Mouse (Mus musculus): ENCODE measurements around the gene Cnst.

The Cnst gene

DNA sequence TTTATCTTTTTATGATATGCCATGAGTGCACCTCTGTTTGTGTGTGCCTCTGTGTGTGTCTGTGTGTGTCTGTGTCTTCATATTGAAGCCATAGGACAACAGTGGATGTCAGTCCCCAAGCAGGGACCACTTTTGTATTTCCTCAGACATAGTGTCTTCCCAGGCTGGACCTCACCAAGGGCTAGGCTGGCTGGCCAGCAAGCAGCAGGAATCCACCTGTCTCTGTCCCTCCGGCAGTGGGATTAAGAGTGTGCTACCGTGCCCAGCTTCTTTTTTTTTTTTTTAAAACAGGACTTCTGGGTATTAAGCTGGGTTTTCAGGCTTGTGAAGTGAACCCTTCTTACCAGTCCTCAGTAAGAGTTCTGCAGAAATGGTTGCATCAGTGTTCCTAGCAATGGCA is 46.0 kb downstream of the Cnst start:
- in situ Hi-C loops (cut with MboI) = no loop called here

DNA sequence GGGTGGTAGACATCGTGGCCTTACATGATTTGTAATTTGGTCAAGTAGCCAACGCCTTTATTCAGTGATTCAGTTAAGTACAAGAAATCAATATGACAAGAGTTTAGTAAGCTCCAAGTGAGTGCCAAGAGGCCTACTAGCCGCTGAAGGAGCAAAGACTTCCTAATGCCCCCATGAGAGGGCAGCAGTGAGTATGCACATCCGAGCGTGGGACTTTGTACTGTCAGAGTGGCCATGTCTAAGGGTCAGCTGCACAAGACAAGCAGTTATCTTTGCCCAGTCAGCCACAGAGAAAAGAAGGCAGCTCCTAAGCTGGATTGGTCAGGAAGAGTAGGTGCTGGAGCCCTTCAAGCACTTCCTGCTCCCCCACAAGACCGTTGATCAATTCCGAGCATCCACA is 46.8 kb downstream of the Cnst start:
- in situ Hi-C loops (cut with MboI) = no loop called here

DNA sequence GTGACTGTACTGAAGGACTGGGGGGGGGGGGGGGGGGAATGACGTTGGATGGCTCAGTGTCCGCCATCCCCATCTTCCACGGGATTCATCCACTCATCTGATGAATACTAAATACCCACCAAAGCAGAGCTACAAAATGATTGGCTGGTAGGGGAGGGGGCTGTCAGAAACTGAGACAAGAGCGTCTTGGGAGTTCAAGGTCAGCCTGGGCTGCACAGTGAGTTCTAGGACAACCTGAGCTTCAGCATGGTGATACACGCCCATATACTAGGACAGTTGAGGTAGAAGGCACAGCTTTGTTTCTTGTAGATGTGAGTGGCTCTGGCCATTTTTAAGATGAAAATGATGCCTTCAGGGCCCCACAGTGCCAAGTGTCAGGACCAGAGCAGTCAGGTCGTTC is 52.2 kb downstream of the Cnst start:
- in situ Hi-C loops (cut with MboI) = no loop called here

GRCm38 (mm10) chr1:179604526-179604925 is 58.4 kb downstream of the Cnst start:
- in situ Hi-C loops (cut with MboI) = no loop called here

- in situ Hi-C loops (cut with MboI) = no loop called here
Observed at GRCm38 (mm10) chr1:179606004-179606723, 60.0 kb downstream of the Cnst start.

DNA sequence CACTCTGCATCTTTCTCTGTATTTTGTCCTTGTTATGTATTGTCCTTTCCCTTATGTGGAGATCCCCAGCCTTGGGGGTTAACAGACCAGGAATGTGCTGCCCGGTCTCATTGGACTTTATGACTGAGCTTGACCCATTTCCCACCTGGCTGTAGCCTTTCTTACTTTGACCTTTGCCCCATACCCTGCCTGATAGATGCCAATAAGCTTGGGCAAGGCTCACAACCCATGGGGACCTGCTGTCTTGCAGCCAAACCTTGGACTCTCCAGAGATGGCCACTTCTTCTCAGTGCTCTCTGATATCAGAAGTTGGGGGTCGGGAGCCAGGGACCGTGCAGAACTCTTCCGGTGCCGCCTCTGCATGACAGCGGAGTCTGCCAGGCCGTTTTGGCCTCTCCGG is 62.4 kb downstream of the Cnst start:
- in situ Hi-C loops (cut with MboI) = no loop called here

- in situ Hi-C loops (cut with MboI) = no loop called here
Observed at GRCm38 (mm10) chr1:179609724-179610505, 63.7 kb downstream of the Cnst start.

DNA sequence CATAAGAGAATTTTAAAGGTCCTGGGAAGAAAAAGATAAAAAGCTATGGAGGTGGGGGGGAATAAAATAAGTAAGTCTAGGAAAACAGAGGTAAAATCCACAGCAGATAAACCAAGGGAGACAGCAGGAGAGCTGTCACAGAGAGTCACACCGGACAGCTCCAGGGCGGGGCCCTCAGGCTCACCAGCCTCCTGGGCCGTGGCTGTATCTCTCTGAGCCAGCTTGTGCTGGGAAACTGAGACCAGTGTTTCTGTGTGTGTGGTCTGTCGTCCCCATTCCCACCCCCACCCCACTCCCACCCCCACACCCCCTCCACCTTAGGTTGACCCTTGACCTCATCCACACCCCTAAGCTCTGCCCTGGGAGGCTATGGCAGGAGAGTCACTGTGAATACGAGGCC is 65.0 kb downstream of the Cnst start:
- in situ Hi-C loops (cut with MboI) = no loop called here

- in situ Hi-C loops (cut with MboI) = no loop called here
Observed at GRCm38 (mm10) chr1:179612418-179612817, 66.2 kb downstream of the Cnst start.

DNA sequence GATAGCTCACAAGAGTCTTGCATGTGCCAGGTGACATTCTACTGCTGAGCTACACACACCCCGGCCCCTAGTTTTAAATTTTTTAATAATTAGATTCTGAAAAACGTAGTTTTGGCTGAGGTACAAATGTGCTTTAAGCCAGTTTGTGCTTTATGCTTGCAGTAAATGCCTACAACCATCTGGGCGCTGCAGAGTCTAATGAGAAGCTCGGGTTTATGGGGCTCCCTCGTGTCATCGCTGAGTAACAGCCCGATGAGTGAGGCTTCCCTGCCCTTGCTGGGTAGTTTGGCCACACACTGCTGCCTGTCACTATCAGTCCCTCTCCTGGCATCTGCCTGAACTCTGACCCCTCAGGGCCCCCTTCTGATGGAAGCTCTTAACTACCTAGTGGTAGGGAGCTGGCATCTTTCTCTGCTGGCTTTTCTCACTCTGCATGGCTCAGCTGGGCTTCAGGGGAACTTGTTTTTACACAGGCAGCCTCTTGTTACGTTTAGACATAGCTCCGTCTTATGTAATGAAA is 66.9 kb downstream of the Cnst start:
- in situ Hi-C loops (cut with MboI) = no loop called here

DNA sequence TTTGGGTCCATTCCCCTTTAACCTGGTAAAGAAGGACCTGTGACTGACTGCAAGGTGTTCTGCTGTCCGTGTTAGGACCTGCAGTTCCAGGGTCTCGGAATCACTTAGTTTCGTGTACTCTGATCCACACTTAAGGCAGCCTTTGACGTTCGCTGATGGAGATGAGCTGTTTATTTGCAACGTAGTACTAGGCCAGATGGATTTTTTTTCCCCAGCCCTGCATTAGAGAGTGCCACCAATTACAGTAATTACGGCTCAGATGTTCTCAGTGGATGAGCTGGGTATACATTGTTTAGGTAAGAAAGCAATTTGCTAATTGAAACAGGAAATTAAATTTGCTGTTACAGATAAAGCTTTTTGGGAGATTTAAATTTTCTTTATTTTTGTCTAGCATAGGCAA is 71.3 kb downstream of the Cnst start:
- in situ Hi-C loops (cut with MboI) = no loop called here

DNA sequence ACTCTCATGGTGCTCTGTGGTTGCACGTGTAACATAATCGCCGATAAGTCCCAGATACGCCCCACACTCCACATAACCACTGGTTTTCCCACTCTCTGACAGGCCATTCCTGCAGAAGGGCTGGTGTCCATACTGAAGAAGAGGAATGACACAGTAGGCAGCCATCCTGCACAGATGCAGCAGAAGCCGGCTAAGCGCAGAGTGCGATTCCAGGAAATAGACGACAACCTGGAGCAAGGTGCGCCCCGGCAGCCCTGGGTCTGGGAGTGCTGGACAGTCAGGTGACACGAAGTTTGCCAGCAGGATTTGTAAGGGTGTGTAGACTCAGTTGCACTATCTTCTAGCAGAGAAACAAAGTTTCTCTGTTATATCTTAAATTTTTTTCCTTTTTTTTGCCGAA is 76.5 kb downstream of the Cnst start:
- in situ Hi-C loops (cut with MboI) = no loop called here

- in situ Hi-C loops (cut with MboI) = no loop called here
Observed at GRCm38 (mm10) chr1:179623657-179624056, 77.5 kb downstream of the Cnst start.

DNA sequence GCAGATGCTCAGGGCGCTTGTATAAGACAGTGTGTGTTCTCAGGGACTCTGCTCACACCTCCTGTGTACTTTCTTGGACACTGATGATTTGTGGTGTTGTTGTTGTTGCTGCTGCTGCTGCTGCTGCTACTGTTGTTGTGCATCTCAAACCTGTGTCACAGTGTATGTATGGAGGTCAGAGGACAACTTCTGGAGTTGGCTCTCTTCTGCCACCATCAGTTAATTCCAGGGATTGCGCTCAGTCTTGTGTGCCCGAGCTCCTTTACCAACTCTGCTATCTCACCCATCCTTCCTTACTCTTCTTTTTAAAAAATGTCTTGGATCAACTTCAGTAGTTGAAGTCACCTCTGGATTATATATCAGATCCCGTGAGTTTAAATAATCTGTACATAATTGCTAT is 78.2 kb downstream of the Cnst start:
- in situ Hi-C loops (cut with MboI) = no loop called here

GRCm38 (mm10) chr1:179627855-179628254 is 81.7 kb downstream of the Cnst start:
- in situ Hi-C loops (cut with MboI) = no loop called here

DNA sequence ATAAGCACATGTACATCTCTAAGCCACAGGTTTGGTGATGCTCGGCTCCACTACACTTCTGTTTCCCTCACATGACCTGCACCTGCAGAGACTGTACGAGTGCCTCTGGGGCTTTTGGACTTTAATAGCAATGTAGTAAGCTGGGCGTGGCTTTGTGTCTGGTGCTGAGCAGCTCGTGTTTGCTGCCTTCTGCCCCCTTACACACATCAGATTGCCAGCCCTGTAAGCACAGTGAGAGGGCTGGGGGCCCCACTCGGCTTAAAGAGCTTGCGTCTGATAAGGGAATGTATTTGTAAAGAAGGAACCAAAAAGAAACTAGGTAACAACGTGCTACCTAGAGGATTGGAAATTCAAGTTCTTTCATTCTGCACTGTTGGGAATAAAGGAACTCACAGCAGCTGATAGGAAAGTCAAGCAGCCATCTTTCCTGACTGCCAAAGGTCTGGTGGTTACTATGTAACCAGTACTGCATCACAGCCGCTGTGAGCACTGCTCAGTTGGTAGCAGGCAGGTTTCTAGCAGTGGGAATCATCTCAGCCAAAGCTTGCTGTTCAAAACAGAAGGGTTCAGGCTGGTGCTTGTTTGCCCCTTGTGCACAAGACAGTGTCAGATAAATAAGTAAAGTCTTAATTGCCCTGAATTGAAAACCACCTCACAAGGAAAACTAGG is 82.4 kb downstream of the Cnst start:
- in situ Hi-C loops (cut with MboI) = no loop called here

- in situ Hi-C loops (cut with MboI) = no loop called here
Observed at GRCm38 (mm10) chr1:179629276-179629675, 83.1 kb downstream of the Cnst start.

DNA sequence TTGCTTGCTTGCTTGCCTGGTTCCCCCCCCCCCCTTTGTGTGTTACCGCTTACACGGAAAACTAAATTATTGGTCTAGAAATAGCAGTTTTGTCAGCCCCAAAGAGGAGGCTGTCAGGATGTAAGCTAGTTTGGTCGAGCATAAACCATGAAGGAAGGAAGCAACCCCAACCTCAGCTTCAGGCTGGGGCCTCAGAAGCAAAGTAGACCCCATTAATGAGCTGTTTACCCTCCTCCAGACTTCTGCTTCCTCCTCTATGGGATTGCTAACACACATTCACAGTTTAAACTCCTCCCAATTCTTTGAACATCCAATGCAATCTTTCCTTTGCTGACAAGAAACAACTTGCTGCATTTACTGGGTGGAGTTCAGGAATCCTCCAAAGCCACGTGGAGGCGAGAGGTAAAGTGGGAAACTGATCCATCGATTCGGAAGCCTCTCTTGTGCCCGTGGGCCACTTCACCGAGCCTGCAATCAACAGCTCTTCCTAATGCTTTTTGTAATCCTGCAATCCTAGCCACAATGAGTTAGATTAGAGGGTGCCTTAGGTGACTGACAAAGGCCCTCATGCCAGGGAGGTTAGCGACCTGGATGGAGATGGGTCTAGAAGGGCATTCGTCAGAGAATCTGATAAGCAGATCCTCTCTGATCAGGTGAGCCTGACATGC is 86.7 kb downstream of the Cnst start:
- in situ Hi-C loops (cut with MboI) = no loop called here

DNA sequence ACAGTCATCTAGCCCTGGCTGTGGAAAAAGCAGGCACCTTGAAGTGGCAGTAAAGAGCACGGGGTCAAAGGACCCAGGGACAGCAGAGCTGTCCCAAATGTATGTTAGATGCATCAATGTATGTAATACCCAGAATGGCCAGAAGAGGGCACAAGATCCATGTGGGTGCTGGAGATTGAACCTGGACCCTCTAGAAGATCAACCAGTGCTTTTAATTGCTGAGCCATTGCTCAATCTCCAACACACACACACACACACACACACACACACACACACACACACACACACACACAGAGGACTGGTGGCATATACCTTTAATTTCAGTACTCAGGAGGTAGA is 87.2 kb downstream of the Cnst start:
- in situ Hi-C loops (cut with MboI) = no loop called here

GRCm38 (mm10) chr1:179634159-179634558 is 88.0 kb downstream of the Cnst start:
- in situ Hi-C loops (cut with MboI) = no loop called here

- in situ Hi-C loops (cut with MboI) = no loop called here
Observed at GRCm38 (mm10) chr1:179642726-179643125, 96.6 kb downstream of the Cnst start.

- in situ Hi-C loops (cut with MboI) = no loop called here
Observed at GRCm38 (mm10) chr1:179644151-179644550, 98.0 kb downstream of the Cnst start.

Measured in mature B cell (primary cell).